Mouse (Mus musculus) myocyte (in vitro differentiated cells): Measurements from ENCODE around the gene Mlxipl.

ENCODE experiments used
- CEBPB ChIP-seq: IDR thresholded peaks from 2 replicates; pipeline ENCODE4 v1.6.1; 2011; ENCODE audit warnings: mild to moderate bottlenecking, moderate library complexity; ENCODE audit not compliant: poor library complexity, insufficient read depth, severe bottlenecking
- MYOD1 ChIP-seq, 3 experiments: IDR thresholded peaks; one replicate each; pipeline ENCODE4 v1.6.1; 2011; ENCODE audit warnings: control low read depth in 2 of 3, low read depth in 2 of 3, mild to moderate bottlenecking in 2 of 3, moderate library complexity in 1 of 3; ENCODE audit not compliant: insufficient read length in 2 of 3, control insufficient read depth in 1 of 3
- POLR2A ChIP-seq: IDR thresholded peaks from one replicate; pipeline ENCODE4 v1.6.1; 2011; ENCODE audit warnings: low read depth, mild to moderate bottlenecking, control low read depth, moderate library complexity; ENCODE audit not compliant: insufficient read length
- REST ChIP-seq: IDR thresholded peaks from one replicate; pipeline ENCODE4 v1.6.1; 2011; ENCODE audit warnings: mild to moderate bottlenecking, control low read depth, moderate library complexity; ENCODE audit not compliant: insufficient read depth, insufficient read length
- TCF12 ChIP-seq: IDR thresholded peaks from one replicate; pipeline ENCODE4 v1.6.1; 2011; ENCODE audit warnings: mild to moderate bottlenecking, control low read depth; ENCODE audit not compliant: poor library complexity, insufficient read depth, severe bottlenecking
- USF1 ChIP-seq: IDR thresholded peaks from one replicate; pipeline ENCODE4 v1.6.1; 2011; ENCODE audit warnings: low read depth, mild to moderate bottlenecking, control low read depth, moderate library complexity

DNA sequence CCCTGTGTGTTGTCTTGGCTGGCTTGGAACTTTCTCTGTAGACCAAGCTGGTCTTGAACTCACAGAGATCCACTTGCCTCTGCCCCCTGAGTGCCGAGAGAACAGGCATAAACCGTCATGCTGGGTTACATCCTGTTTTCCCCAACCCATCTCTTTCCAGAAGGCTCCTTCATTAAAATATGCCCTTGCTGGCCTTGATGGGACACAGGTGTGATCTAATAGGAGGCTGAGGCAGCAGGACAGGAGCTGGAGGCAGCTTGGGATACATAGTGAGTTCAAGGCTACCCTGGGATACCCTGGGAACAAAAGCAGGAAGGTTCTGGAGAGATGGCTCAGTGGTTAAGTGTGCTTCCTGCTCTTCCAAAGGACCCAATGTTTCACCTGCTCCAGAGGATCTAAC is 50.2 kb downstream of the Mlxipl start:
- TF ChIP-seq MYOD1 (IDR thresholded peaks at IDR 0.05; ENCODE audit: control insufficient read depth in 1 of 3, insufficient read length in 2 of 3, low read depth in 2 of 3) (no peak), POLR2A (no peak), TCF12 (no peak), REST (no peak), CEBPB (no peak), USF1 (no peak)
